Mouse (Mus musculus): ENCODE measurements at regions not wholly inside any gene's neighbourhood (a gene's known extent, or its start where the extent isn't known, plus 50 kb on each side); places are given as distances from the start of the nearest gene placed in this dataset.

- DNase-seq (ENCODE audit: low spot score in 2 of 2) = no peak
Observed at GRCm38 (mm10) chr3:102574320-102574719, 104.6 kb downstream of the Ngf start.

GRCm38 (mm10) chr3:102576896-102577295 lies 107.2 kb downstream of the Ngf start:
- DNase-seq (ENCODE audit: low spot score in 2 of 2) = no peak

DNA sequence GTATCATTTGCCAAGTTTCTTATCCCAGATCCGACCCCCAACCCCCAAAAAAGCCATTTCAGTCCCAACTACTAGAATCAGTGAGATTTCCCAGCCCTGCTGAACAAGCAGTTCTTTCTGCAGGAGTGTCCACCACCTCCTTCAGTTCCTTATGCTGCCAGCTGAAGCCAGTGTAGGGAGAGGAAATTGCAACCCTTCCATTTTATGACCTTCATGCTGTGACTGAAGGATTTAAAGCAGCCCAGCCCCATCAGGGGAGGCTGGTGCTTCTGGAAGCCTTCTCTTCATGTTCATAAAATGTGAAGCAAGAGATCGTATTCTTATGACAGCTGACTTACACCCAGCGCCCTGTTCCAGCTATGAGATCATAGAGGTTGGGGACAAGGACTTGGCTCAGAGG lies 112.1 kb downstream of the Ngf start:
- no peak for DNase-seq (ENCODE audit: low spot score in 2 of 2)

DNA sequence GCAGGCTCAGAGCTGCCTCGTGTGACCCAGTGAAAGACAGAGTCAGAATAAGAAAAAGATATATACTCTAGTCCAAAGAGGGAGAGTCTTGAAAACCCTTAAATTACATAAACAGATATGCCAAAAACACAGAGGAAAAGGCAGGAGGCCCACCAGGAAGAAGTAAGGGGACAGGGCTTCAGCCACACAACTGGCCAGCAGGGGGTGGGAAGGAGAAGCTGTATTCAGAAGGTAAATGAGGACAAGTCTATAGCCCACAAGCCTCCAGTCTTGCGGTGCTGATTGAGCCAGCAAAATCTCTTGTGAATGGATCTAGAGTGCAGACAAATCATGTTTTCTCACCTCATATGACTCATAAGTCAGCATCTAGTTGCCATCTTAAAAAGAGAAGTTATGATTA lies 115.4 kb downstream of the Ngf start:
- DNase-seq (ENCODE audit: low spot score in 2 of 2) = no peak

DNA sequence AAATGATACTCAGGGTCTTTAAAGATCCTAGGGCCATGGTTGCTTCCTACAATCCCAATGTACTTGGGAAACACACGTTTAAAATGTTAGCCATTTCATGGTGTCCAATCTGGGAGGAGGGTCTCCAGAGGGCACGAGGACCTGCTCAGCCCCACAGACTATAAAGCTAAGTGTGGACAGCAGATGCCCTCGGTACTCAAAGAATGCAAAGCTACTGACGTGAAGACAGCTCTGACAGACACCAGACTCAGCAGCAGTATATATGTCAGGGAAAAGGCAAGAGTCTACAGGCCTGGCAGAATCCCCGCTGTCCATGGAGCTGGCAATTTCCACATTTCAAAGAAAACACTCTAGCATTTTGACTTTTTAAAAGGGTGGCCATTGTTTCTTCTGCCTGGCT lies 116.5 kb downstream of the Ngf start:
- DNase-seq (ENCODE audit: low spot score in 2 of 2) = no peak

- DNase-seq (ENCODE audit: low spot score in 2 of 2) = no peak
Observed at GRCm38 (mm10) chr3:102592041-102592440, 122.3 kb downstream of the Ngf start.

DNA sequence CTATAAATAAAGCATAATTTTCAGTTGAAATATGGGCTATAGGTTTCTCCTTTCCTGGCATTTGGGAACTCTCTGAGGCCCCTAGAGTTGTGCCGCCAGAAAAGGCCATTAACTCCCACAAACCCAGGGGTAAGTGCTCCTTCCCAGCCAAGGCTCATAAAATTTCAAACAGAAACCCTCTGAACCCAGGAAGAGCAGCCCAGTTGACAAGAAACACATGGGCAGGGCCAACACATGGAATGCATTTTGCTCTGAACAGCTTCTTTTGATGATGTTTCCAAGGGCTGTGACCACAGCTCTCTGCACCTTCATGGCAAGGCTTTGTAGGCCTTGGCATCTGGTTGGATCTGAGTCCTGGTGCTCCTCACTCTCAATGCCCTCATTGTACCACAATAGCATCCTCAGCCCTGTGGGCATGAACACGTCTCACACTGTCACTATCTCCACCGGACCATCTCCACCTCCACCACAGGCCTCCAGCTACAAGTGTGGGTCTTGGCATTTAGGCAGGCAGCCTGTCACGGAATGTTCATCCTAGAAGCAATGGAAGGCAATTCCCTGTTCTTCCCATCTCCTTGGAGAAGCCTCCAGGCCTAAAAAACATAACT lies 127.3 kb downstream of the Ngf start:
- DNase-seq (ENCODE audit: low spot score in 2 of 2) = no peak

- DNase-seq (ENCODE audit: low spot score in 2 of 2) = no peak
Observed at GRCm38 (mm10) chr3:102599061-102599460, 129.3 kb downstream of the Ngf start.

GRCm38 (mm10) chr3:102602766-102603165 lies 131.6 kb upstream of the Tspan2 start:
- DNase-seq (ENCODE audit: low spot score in 2 of 2) = no peak

- DNase-seq (ENCODE audit: low spot score in 2 of 2) = no peak
Observed at GRCm38 (mm10) chr3:102605284-102605683, 129.0 kb upstream of the Tspan2 start.

- DNase-seq (ENCODE audit: low spot score in 2 of 2) = no peak
Observed at GRCm38 (mm10) chr3:102610970-102611369, 123.4 kb upstream of the Tspan2 start.

DNA sequence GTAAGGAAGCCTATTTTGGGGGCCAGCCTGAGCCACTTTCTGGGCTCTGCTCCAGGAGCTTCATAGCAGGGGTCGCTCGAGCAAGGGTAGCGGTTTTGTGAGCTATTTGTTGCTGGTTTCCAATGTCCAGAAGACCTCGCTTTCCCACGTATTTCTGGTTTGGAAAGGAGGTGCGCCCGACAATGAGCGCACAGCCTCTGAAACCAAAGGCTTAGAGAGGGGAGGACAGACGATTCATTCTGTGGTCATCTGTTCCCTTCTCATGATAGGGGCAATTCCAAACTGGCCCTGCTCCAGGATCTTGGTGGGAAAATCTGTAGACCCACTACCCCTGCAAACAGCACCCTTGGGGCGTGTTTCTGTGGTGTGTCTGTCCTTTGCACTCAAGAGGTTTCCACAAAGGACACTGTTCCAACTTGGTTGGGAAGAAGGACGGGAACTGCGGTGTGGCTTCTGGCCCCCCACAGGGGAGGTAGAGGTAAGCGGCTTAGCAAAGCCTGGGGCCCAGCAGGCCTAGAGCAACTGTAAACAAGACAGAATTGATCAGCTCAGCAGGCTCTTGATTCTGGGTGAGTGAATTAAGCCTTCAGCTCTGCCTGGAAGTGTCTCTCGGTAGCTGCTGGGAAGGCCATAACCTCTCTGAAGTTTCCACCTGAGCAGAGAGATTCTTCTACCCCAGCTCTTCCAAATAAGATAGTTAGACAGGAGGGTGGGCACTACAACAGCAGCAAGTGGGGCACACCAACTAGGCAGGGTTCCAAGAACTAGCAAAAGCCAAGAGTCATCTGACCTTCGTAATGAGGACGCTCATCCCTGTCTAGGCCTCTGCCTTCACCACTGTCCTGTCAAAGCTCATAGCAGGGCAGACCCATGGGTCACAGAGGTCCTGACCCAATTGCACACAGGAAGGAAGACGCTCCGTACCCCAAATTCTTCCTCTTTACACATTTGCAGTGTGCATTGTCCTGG lies 122.6 kb upstream of the Tspan2 start:
- no peak for DNase-seq (ENCODE audit: low spot score in 2 of 2)

GRCm38 (mm10) chr3:102619666-102620377 lies 114.5 kb upstream of the Tspan2 start:
- no peak for DNase-seq (ENCODE audit: low spot score in 2 of 2)

- no peak for DNase-seq (ENCODE audit: low spot score in 2 of 2)
Observed at GRCm38 (mm10) chr3:102636076-102636475, 98.3 kb upstream of the Tspan2 start.

- DNase-seq (ENCODE audit: low spot score in 2 of 2) = no peak
Observed at GRCm38 (mm10) chr3:102636674-102637073, 97.7 kb upstream of the Tspan2 start.

DNA sequence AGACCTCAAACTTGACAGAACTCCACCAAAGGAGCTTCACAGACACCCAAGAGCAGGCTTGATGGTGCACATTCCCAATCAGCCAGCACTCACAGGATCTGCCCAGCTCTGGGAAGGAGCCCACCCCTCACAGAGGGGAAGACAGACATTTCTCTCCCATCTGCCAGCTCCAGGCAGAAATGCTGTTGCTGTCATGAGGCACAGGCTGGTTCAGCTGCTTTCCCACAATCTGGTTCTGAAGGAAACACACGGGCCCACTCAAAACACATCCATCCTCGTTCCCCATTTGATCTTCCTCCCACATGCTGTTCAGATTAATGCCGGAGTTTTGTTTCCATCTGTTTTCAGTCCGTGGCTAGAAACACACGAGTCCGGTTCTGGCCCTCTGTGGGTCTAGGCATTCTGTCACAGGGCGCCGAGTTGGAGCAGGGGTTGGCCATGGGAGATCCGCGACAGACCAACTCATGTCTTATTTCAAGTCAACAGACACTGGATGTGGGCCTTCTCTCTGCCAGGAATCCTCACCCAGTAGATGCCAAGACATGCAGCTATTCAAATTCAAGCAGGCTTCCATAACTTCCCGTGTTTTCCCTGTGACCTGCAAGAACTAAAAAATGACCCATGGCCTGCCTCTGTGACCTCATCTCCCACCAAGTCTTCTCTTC lies 89.9 kb upstream of the Tspan2 start:
- DNase-seq (ENCODE audit: low spot score in 2 of 2) = peak; percentile 48 to 64

- no peak for DNase-seq (ENCODE audit: low spot score in 2 of 2)
Observed at GRCm38 (mm10) chr3:102648450-102648849, 85.9 kb upstream of the Tspan2 start.

DNA sequence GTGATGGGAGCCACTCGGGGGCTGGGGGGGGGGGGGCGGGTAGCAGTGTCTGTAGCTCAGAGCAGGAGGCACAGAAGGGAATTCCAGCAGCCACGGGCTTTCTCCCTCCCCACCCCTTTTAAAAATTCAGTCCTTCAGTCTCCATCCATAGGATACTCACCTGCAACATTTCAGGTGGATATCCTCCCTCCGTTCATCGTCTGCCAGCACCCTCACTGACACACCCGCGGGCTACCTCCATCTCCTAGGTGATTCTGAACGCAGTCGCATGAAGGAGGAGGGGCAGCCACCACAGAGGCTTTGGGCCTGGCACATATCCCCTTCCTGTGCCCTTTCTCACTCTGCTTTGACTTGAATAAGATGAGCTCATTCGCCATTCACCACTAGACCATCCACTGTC lies 79.4 kb upstream of the Tspan2 start:
- DNase-seq (ENCODE audit: low spot score in 2 of 2) = no peak

GRCm38 (mm10) chr3:102657116-102657515 lies 77.2 kb upstream of the Tspan2 start:
- DNase-seq (ENCODE audit: low spot score in 2 of 2) = no peak

- DNase-seq (ENCODE audit: low spot score in 2 of 2) = no peak
Observed at GRCm38 (mm10) chr3:102657531-102658060, 76.7 kb upstream of the Tspan2 start.

DNA sequence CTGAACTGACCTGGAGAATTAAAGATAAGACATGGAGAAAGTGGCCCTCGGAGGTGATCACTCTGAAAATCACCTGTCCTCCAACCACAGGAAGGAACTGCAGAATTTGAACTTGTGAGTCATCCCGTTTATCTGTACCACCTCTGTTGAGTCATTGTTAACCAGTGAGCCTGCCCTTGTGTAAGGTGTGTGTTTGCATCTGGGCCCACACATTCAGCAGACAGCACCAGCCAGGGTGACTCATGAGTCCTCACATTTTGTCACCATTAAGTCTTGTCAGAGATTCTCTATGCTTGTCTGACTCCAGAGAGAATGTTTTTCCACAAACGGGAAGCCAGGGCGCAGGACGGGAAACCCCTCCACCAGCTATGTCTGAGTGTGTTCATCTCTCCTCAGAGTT lies 75.0 kb upstream of the Tspan2 start:
- DNase-seq (ENCODE audit: low spot score in 2 of 2) = no peak

Measured in layer of hippocampus, postnatal 10 days (tissue).